Mouse (Mus musculus) cortical plate, adult 2 months (tissue): ENCODE measurements around the gene Ptprn2.
"Not testable (repeated sequence)": the region's sequence is repeated elsewhere in the genome, so short reads cannot be mapped to it uniquely, and the experiment has no call there.

Source experiments
- CTCF ChIP-seq: fragments of 200-500 bp; IDR thresholded peaks from 2 replicates; pipeline ENCODE4 v1.5.1; 2011; ENCODE audit warnings: mild to moderate bottlenecking, control low read depth, low read length; ENCODE audit not compliant: insufficient read depth; ENCODE audit errors: extremely low read depth
- POLR2A ChIP-seq: fragments of 200-500 bp; IDR thresholded peaks from 2 replicates; pipeline ENCODE4 v1.6.1; 2011; ENCODE audit warnings: mild to moderate bottlenecking, low read length, control low read depth; ENCODE audit not compliant: insufficient read depth; ENCODE audit errors: extremely low read depth

DNA sequence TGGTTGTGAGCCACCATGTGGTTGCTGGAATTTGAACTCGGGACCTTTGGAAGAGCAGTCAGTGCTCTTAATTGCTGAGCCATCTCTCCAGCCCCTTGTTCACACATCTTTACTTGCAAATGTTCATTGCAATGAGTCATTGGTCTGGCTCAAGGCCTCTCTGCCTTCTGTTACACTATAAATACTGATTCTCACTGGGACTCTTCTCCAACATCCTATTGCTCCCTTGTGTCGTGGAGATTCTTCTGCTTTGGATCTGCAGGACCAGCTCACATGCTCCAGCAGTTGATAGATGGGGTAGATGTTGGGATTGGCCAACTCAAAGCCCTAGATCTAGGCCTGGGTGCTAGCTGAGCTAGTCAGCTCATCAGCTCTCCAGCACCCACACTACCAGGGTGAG lies 28.3 kb downstream of the Ptprn2 start:
- TF ChIP-seq CTCF, POLR2A: not testable (repeated sequence)
